Mouse (Mus musculus) spleen, adult 2 months (tissue): Measurements from ENCODE around the gene Fgfr2.

ENCODE experiments used
- CTCF ChIP-seq: fragments of 200-500 bp; IDR thresholded peaks from 2 replicates; pipeline ENCODE4 v1.5.1; 2011; ENCODE audit warnings: mild to moderate bottlenecking, inconsistent platforms; ENCODE audit not compliant: insufficient read depth, insufficient read length, insufficient replicate concordance; ENCODE audit errors: extremely low read depth
- POLR2A ChIP-seq: fragments of 200-500 bp; IDR thresholded peaks from 2 replicates; pipeline ENCODE4 v1.6.1; 2011; ENCODE audit warnings: low read depth, low read length, inconsistent platforms

- no peak for TF ChIP-seq POLR2A
- no peak for TF ChIP-seq CTCF
These were observed 680.0 kb downstream of the Fgfr2 start for GRCm38 (mm10) chr7:132443134-132443533.
